Mouse (Mus musculus): Measurements from ENCODE around the gene Arhgap28. TPM values are rescaled to one million over a fixed set of nuclear protein-coding genes. Genes with fewer than 3 reads are reported as not detected.
A peak's percentile ranks its signal among the peaks of the same experiment; 100 is the strongest.

The Arhgap28 gene
- polyA plus RNA-seq (2012; rRNA removed), result 0.40 and 0.62 TPM in 2 replicates

DNA sequence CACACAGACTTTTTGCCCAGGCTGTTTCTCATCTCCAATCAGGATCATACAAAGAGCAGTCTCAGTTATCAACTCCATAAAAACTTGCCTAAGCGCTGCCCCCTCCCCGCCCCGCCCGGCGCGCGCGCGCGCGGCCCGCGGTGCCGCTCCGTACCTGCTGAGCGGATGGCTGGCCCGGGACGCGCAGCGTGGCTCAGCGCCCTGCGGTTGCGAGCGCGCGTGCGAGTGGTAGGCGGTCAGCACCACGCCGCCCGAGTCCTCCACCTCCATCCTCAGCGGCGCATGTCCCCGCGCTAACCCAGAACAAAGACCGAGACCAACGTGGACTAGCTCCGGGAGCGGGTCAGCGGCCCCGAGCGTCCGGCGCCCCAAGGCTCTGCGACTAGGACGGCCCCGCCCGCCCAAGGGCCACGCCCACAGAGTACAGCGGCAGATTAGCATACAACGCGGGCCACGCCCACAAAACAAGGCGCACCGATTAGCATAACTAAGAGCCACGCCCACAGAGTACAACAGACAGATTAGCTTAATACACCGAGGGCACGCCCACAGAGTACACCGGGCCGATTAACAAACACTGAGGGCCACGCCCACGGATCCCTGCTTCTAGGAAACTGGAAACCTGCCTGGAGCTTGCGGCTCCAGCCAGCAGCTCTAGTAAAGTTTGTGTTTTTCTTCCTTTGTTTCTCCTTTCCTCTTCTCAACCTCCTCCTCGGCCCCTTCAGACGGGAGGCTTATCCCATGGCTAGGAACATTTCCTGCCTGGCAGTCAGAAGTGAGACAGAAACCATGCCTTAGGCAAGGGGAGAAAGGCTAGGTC lies at the start of gene Arhgap28:
Gene Arhgap28, minus strand, starts transcription at position 380 of the 820 bp plus-strand sequence.
- peak; percentile 34 to 66 for DNase-seq (ENCODE audit: extremely low spot score in 1 of 2, low spot score in 1 of 2)

DNA sequence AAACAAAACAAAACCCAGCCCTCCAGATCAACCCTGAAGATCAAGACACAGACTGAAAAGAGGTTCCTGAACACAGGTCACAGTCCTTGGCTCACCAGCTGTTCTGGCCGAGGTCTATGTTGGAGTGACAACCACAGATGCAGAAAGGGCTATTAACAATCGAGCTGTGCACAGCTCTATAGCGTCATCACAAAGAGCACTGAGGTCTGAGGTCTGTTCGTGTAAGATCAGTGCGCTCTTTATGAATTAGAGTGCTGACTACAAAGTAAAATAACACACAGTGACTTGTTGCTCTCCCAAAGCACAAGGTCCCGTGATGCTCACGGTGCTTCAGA lies 42.4 kb upstream of the Arhgap28 start:
- no peak for DNase-seq (ENCODE audit: extremely low spot score in 1 of 2, low spot score in 1 of 2)

DNA sequence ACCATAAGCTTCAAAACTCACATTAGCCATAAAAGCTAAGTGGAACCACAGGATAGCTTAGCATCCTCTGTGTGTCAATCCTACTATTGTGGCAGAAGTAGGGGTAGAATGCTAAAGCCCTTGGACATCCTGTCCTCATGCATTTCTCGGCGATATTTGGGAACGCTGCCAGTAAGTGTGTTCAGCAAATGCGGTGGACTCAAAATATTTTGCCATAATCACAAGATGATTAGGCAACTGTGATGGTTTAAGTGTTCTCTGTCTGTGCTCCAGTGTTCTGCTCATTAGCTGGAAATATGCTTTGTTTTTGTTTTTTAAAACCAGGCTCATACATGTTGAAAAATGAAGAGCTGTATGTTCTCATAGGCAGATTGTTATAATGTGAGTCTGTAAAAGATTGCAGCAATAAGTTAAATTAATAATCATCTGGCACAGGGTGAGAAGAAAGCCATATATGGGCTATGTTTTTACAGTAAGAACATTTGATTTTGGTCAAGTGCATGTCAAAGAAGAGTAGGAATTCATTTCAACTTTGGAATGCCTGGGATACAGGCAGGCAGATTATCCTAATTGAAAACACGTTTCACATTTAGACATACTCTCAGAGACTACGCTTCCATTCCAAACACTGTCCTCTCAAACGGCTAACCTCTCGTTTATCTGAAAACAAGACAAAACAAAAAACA lies 41.9 kb upstream of the Arhgap28 start:
- no peak for DNase-seq (ENCODE audit: extremely low spot score in 1 of 2, low spot score in 1 of 2)

DNA sequence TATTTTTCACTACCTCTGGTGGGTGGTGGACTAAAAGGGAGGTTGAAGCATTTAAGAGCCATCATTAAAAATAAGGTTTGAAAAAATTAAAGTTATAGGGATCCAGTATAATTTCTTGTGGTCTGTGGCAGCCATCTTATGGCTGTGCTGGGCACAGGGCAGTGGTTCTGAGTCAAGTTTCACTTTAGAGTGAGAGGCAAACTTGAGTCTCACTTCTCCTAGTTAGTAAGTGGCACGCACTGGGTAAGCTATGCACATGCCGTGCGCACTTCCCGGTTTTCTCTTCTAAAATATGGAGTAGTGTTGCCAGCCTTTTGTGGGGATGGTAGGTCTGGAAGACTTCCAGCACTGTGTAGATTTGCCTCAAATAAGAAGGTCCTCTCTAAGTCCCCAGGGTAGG lies 38.5 kb upstream of the Arhgap28 start:
- DNase-seq (ENCODE audit: extremely low spot score in 1 of 2, low spot score in 1 of 2), result no peak

DNA sequence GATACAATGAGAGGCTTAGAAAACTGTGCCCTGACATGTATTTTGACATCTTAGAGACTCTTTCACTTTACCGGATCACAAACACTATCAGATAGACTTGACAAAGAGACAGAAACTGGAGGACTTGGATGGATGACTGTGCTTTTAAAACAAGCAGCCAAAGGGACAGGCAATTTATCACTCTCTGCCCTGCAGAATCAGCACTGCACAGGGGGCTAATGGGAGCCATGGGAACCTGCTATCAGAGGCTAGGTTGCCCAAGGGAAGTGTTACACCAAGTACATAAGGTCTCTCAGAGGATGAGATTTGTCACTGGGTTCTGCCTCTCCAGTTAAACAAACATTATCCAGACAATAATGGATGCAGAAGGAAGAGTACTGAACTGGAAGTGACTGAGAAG lies 33.1 kb upstream of the Arhgap28 start:
- DNase-seq (ENCODE audit: extremely low spot score in 1 of 2, low spot score in 1 of 2), result no peak

DNA sequence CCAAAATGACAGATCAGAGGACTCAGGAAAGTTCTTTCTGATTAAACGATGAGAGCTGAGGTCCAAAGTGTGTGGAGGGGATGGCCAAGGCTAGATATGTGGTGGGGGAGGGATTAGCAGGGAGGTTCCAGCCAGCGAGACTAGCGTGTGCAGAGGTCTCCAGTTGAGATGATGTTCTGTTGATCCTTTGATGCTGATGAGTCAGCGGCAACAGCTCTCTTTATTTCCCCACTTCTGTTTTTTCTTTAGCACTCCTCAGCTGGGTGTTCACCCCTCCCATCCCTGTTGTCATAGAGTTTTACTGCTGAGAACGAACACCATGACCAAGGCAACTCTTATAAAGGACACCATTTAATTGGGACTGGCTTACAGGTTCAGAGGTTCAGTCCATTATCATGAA lies 25.6 kb upstream of the Arhgap28 start:
- DNase-seq (ENCODE audit: extremely low spot score in 1 of 2, low spot score in 1 of 2), result no peak

DNA sequence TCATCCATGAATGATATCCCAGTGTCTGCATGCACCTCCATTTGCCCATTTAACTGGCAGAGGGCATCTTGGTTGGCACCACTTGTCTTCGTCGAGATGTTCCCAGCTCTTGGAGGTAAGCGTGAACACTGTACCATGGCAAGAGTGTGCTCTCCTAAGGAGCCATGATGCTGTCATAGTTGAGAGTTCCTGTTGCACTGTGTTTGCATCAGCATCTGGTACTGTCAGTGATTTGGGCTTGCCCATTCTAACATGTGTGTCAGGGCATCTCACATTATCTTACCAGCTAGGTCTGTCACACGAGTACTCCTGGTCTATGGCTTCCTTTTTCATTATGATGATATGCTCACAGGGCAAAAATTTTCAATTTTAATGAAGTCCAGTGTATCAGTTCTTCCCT lies 24.6 kb upstream of the Arhgap28 start:
- no peak for DNase-seq (ENCODE audit: extremely low spot score in 1 of 2, low spot score in 1 of 2)

DNA sequence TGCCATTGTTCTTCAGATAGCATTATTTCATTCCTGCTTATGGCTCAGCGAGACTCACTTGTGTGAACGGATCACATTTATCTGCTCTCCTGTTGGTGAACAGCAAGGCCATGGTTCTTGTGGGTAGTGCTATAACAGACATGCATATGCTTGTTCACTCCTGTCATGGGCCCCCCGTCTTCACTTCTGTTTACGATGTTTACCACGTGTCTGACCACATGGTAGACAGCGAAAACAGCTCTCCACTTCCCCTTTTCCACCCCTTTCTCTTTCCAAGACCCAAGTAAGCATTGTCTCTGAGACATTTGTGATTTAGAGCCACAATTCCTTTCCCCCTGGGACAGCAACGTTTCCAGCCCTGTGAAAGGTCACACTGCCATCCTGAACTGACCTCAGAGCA lies 20.4 kb upstream of the Arhgap28 start:
- no peak for DNase-seq (ENCODE audit: extremely low spot score in 1 of 2, low spot score in 1 of 2)

DNA sequence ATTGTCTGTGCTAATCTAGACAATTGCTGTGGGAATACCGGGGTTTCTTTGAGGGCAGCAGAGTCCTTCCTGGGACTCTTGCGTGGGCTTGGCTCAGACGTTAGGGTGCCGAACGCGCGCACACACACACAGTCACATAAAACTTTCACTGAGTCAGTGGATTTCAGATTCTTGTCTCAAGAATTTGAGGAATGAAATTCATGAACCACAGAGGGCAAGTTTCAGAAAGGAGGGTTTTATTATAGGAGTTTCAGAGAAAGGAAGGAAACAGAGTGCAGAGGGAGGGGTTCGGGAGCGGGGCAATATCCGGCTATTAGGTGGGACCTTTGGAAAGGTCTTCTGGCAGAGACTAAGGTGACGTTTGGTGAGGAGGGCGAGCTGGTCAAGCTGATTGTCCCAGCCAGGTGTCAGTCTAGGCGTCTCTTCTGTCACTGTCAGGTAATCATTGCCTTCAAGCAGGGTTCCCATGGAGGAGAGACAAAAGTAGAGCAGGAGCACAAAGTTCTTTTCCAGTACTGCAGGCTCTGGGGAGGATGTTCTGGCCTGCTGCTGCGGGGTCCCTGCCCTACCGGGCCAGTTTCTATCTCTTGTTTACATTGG lies 15.6 kb upstream of the Arhgap28 start:
- DNase-seq (ENCODE audit: extremely low spot score in 1 of 2, low spot score in 1 of 2), result no peak

DNA sequence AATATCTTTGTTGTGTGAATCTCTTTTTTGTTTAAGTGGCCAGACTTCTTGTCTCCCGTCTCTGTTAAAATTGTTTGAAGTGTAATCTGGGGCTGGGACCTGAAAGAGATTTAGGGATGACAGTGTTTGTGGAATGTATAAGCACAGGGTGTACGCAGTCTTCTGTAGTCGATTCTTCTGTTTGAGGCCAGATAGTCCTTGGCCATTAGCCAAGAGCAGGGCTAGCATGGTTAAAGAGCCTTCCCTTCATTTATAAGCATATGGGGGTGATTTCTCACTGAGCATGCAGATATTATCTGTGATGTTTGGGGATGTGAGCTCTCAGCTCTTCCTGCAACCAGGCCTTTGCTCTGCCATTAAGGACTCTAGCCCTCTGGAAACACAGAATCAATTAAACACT lies 13.2 kb upstream of the Arhgap28 start:
- DNase-seq (ENCODE audit: extremely low spot score in 1 of 2, low spot score in 1 of 2), result no peak

DNA sequence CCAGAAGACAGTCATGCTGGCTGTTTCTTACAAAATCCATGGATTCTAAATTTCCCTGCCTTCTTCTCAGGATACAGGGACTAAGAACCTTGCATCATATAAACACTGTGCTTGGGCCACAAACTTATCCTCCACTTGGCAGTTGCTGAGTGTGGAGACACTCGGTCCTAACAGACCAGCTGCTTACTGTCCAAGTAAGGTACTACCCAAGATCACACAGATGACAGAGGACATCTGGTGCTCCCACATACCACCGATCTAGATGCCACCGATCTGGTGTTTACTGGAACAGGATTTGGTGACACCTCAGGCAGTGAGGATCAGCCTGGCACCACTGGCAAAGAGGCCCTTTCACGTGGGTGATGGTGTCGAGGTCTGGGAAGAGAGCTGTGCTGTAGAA lies 7.7 kb upstream of the Arhgap28 start:
- DNase-seq (ENCODE audit: extremely low spot score in 1 of 2, low spot score in 1 of 2), result no peak

DNA sequence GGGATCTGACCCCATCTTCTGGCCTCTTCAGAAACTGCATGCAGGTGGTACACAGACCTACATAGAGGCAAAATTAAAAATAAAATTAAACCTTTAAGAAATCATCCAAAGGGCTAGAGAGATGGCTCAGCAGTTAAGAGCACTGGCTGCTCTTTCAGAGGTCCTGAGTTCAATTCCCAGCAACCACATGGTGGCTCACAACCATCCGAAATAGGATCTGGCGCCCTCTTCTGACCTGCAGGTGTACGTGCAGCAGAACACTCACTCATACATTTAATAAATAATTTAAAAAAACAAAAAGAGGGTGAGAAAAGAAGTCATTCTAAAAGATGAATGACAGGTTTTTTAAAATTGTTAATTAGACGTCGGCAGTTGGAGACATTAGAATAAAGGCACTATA lies 6.1 kb upstream of the Arhgap28 start:
- DNase-seq (ENCODE audit: extremely low spot score in 1 of 2, low spot score in 1 of 2), result no peak

DNA sequence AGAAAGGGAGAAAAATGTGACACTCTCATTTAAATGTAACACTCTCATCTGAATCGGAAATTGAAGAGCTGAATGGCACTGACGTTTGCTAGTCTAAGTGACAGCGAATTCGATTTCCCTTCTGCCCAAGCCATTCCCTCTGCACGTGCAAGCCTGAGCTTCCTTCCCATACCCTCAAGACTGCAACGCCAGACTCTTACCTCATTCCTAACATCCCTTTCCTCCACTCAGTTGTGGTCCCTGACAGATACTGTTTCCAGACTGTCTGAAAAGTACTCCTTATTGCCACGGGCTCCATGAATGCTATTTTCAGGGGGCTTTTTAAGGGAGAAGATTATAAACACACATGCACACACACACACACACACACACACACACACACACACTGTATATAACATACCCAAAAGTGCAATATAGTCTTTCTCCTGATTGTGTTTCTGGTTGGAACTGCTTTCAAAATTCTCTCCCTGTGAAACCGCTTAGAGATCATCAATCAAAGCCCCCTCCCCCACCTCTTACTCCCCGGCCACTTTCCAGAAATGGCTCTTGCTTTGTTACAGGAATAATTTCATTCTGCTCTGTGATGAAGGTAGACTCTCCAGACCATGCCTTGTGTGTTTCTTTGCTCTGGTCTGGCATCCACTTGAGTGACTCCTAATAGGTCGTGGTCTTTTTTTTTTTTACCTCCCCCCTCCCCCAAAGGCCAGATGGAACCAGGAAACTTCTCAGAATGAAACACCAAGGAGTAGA lies 836 bp upstream of the Arhgap28 start:
- DNase-seq (ENCODE audit: extremely low spot score in 1 of 2, low spot score in 1 of 2), result no peak

DNA sequence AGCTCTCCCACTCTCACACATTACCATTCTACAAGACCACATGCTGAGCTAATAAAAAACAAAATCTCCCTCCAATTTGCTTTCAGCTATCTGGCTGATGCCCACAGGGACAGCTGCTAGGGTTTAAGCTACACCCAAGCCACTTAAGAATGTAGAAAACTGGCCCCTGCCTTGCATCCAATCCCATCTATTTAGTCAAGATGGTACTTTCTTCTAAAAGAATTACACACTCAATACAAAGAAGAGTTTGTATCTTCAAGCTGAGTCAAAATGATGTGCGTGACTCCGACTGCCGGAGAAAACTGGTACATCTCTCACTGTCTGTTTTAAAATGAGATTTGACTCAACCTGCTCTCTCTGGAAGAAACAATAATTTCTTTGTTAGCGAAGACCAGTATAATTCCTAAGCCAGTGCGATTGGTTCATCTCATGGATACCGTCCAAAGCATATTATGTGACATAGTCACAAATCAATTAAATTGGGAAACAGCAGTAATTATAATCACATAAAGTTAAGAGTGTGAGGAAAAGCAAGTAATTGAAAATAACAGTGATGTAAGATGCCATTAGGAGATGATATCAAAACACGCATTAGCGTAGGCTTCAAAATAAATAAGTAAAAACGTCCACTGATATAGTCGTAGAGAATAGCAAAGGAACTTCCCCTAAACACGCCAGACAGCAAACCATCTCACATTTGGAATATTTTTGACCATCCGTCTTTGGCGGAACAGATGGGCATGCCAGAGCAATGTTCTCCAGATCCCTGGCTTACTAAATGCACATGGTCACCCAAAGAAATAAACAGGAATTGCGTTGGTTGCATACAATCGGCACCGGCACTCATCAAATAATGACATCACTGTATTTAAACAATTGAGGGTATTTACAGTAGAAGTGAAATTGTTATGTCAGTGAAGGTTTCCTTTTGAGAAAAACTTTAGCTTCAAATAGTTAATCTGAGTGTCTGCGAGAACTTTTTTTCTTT lies 1.0 kb downstream of the Arhgap28 start:
- no peak for DNase-seq (ENCODE audit: extremely low spot score in 1 of 2, low spot score in 1 of 2)

DNA sequence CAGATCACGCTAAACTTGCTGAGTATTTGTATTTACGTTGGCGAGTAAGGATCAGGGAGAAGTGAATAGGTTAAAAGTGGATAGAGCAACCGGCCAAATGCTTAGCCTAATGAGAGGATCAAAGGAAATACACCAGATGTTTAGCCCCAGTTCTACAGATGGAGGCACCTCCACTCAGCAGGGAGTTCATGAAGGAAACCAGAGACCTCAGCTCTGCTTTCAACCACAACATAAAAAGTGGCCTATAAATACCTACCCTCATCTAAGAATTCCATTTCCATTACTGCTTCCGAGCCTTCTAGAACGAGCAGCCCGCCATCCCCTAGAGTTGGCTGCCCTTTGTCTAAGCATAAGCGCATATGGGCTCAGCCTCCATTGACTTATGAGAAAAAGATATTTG lies 4.1 kb downstream of the Arhgap28 start:
- DNase-seq (ENCODE audit: extremely low spot score in 1 of 2, low spot score in 1 of 2), result no peak

DNA sequence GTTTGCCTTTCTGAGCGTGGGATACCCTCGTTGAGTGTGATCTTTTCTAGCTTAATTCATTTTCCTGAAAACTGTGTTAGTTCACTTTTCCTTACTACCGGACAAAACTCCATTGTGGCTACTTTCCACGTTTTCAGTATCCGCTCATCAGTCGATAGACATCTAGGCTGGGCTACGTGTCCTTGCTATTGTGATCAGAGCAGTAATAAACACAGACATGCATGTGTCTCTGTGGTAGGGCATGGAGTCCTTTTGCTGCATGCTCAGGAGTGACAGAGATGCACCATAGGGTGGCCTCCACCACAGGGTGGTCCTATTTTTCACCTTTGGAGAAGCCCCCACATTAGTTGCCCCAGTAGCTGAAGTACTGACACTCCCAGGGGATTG lies 7.2 kb downstream of the Arhgap28 start:
- no peak for DNase-seq (ENCODE audit: extremely low spot score in 1 of 2, low spot score in 1 of 2)

DNA sequence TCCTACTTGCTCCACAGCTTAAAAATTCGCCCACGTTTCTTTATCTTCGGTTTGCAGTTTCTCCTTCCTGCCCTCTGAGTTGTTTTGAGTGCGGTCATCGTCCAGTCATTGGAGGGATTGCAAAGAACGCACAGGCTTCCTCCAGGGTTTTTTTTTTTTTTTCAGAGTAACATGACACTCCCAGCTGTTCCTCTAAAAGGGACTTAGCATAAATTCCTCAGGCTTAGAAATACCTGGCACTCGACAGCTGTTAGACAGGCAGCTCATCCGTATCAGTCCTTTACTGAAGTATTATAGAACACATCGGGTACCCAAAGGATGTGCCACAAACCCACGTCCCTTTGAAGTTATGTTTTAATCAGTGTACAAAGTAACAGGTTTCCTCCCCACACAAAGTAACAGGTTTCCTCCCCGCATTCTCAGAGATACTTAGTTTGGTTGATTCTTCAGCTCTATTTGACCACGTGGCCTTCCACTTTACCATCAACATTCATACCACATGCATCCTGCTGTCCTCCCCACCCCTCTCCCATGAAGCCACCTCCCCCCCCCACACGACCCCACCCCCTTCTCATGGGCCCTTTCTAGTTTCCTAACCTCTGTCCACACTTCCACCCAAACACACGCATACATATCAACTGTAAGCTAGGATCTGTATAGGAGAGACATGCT lies 7.7 kb downstream of the Arhgap28 start:
- no peak for DNase-seq (ENCODE audit: extremely low spot score in 1 of 2, low spot score in 1 of 2)

DNA sequence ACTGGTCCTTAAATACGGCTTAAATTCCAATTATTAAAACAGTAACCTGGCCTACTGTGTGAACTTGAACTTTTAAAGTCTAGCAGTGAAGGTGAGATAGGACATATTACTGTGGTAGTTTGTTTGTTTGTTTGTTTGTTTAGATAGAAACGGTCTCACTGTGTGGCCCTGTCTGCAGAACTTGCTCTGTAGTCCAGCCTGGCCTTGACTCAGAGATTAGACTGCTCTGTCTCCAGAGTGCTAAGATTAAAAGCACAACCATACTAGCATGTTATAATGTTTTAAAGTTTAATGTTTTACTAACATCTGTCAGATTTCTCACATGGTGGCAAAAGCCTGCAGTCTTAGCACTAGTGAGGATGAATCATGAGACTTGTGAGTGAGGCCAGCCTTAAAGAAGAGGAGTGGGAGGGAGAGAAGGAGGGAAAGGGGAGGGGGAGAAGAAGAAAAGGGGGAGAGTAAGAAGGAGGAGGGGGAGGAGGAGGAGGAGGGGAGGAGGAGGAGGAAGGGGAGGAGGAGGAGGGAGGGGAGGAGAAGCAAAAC lies 8.6 kb downstream of the Arhgap28 start:
- peak in 1 of 2 experiments; percentile 16 for DNase-seq (ENCODE audit: extremely low spot score in 1 of 2, low spot score in 1 of 2)

DNA sequence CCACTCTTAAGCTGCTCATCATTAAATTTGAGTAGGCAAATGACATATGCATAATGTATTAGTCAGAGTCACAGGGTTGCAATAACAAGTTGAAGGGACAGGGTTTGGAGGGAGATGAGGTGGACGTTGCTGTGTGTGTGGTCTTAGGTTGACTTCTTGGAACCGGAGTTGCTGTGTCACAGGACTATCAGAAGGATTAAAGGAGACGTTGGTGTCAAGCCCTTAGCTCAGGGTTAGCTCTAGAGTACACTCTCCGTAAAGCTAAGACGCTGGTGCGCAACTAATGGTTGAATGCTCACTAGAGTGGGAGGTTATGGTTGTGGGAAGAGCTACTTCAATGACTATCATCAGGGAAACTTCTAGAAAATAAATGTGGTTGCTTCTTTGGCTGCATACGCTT lies 9.1 kb downstream of the Arhgap28 start:
- no peak for DNase-seq (ENCODE audit: extremely low spot score in 1 of 2, low spot score in 1 of 2)
